Mouse (Mus musculus) T-cell, adult 66 days (primary cell): ENCODE measurements around the gene Tpsg1. TPM values are rescaled to one million over a fixed set of nuclear protein-coding genes. Genes with fewer than 3 reads are reported as not detected.

Experiments
- total RNA-seq, 2 experiments: library from RNA; stranded (reverse); gene quantifications; 3 replicates in 1 of 2; 4 replicates in 1 of 2; pipeline ENCODE4 v1.2.4; 2023

Tpsg1 gene
- total RNA-seq = not detected

GRCm38 (mm10) chr17:25368973-25369372 lies at the start of gene Tpsg1:
Tpsg1 (plus strand) TSS chr17:25369273.

GRCm38 (mm10) chr17:25345462-25345861 lies 23.6 kb upstream of the Tpsg1 start, which contains the start of gene Tpsab1:
Tpsab1 (minus strand) TSS chr17:25345562.

GRCm38 (mm10) chr17:25366005-25366404 lies 3.1 kb upstream of the Tpsg1 start, which contains the start of gene Tpsb2:
Tpsb2 (plus strand) TSS chr17:25366305.

Other genes starting within 250 kb of the Tpsg1 start
- not detected for gene Ptx4, start 248.5 kb upstream of the Tpsg1 start, total RNA-seq
- 10 to 100 TPM; 44.0 to 44.4 TPM for gene Clcn7, start 235.9 kb upstream of the Tpsg1 start, total RNA-seq
- gene Ccdc154, start 206.8 kb upstream of the Tpsg1 start, total RNA-seq = under 1 TPM in 1 of 2 experiments, not detected in 1; 0.47 TPM
- not detected for gene Gm38655, start 193.8 kb upstream of the Tpsg1 start, total RNA-seq
- 10 to 100 TPM; 16.3 to 19.8 TPM for gene BC003965, start 184.7 kb upstream of the Tpsg1 start, total RNA-seq
- gene Unkl, start 180.9 kb upstream of the Tpsg1 start, total RNA-seq = 10 to 100 TPM; 82.5 to 91.6 TPM
- gene Gnptg, start 129.1 kb upstream of the Tpsg1 start, total RNA-seq = 10 to 100 TPM; 45.8 to 46.1 TPM
- gene Tsr3, start 129.1 kb upstream of the Tpsg1 start, total RNA-seq = 10 to 100 TPM; 27.9 to 28.7 TPM
- 10 to 100 TPM; 29.4 TPM for gene Baiap3, start 112.9 kb upstream of the Tpsg1 start, total RNA-seq
- 100 to 1,000 TPM; 421 to 426 TPM for gene Ube2i, start 94.7 kb upstream of the Tpsg1 start, total RNA-seq
- under 1 TPM in 1 of 2 experiments, not detected in 1; 0.76 TPM for gene Prss34, start 70.9 kb upstream of the Tpsg1 start, total RNA-seq
- not detected for gene Prss28, start 60.6 kb upstream of the Tpsg1 start, total RNA-seq
- not detected for gene Prss29, start 50.6 kb upstream of the Tpsg1 start, total RNA-seq
- gene Tpsab1, start 23.7 kb upstream of the Tpsg1 start, total RNA-seq = 1 to 10 TPM in 1 of 2 experiments, not detected in 1; 1.1 TPM
- 1 to 10 TPM in 1 of 2 experiments, not detected in 1; 1.0 TPM for gene Tpsb2, start 3.0 kb upstream of the Tpsg1 start, total RNA-seq
- not detected for gene Cacna1h, start 64.5 kb downstream of the Tpsg1 start, total RNA-seq
- not detected for gene Tekt4, start 85.3 kb downstream of the Tpsg1 start, total RNA-seq
- not detected for gene Sstr5, start 128.0 kb downstream of the Tpsg1 start, total RNA-seq
- not detected for gene Sox8, start 201.4 kb downstream of the Tpsg1 start, total RNA-seq
- gene Lmf1, start 209.8 kb downstream of the Tpsg1 start, total RNA-seq = 10 to 100 TPM; 33.2 to 33.4 TPM